In genomic region chr7:145030635-145031141, GRCm38 (mm10) we compare ENCODE assay signal across 8 mouse cellular contexts.
DNase-seq lines count a peak whose midpoint lies in the region; ATAC-seq lines count a peak whose summit lies in the region.

No protein-coding gene starts in this region.

- H3K4me3 ChIP-seq in intestine, embryonic 15.5 days (replicated peaks), result peak overlapping the region; percentile 31

- WGBS in intestine, embryonic 15.5 days, result 2% methylated on average over 22 of the region's 22 CpGs

- H3K4me2 ChIP-seq in intestine, embryonic 15.5 days (replicated peaks), result peak overlapping the region; percentile 87

- intact Hi-C loops in gastrocnemius, postnatal 36 days (cut with DNase I), result loop anchor here (5.0 kb wide), 1 partner anchor 67 kb away; no protein-coding TSS in a partner anchor
- intact Hi-C loops in left cerebral cortex, postnatal 10 days (cut with DNase I), result no loop called here

- peak; percentile 96 for ATAC-seq in intestine, embryonic 15.5 days
- ATAC-seq in megakaryocyte, adult 5-6 weeks (ENCODE audit: poor library complexity, severe bottlenecking), result peak; percentile 72

- peaks cover 20% of the 10 kb centered on the region for H3K4me1 ChIP-seq in intestine, embryonic 15.5 days (replicated peaks)

- H3K9me3 ChIP-seq in intestine, embryonic 15.5 days, result no peaks in the 10 kb centered on the region

- H3K36me3 ChIP-seq in intestine, embryonic 15.5 days, result no peaks in the 10 kb centered on the region

- H3K9ac ChIP-seq in intestine, embryonic 15.5 days, result peak overlapping the region; percentile 36; the same call in 1 of the 2 replicates

- peak overlapping the region; percentile 63 for H3K27ac ChIP-seq in intestine, embryonic 15.5 days

- peak; percentile 70 to 74 for DNase-seq in adrenal gland, adult 18-20 months (ENCODE audit: low spot score in 2 of 2)
- peak; percentile 94 for DNase-seq in embryo, embryonic 11 days
- peak; percentile 73 to 76 for DNase-seq in gastrocnemius, postnatal 36 days
- peak; percentile 85 to 90 for DNase-seq in left cerebral cortex, postnatal 10 days (ENCODE audit: extremely low spot score in 1 of 2, low spot score in 2 of 2)
- peak; percentile 82 to 85 for DNase-seq in right cerebral cortex, adult 2 months (ENCODE audit: low spot score in 2 of 2)
- DNase-seq in yolk sac, embryonic 10.5 days (ENCODE audit: low spot score), result peak; percentile 76

- H3K27me3 ChIP-seq in intestine, embryonic 15.5 days (replicated peaks), result no peaks in the 10 kb centered on the region

Comparison
In these comparisons a context has a peak if more than half of its experiments do, and no peak if none do; other contexts are left out.
1. Peak in every context shown above with its lines: DNase-seq, ATAC-seq, H3K4me3 ChIP-seq and H3K27ac ChIP-seq.